Mouse (Mus musculus): Measurements from ENCODE around the gene Cenpt.
A peak's percentile ranks its signal among the peaks of the same experiment; 100 is the strongest.
"Not testable (repeated sequence)": the region's sequence is repeated elsewhere in the genome, so short reads cannot be mapped to it uniquely, and the experiment has no call there.

The Cenpt gene

DNA sequence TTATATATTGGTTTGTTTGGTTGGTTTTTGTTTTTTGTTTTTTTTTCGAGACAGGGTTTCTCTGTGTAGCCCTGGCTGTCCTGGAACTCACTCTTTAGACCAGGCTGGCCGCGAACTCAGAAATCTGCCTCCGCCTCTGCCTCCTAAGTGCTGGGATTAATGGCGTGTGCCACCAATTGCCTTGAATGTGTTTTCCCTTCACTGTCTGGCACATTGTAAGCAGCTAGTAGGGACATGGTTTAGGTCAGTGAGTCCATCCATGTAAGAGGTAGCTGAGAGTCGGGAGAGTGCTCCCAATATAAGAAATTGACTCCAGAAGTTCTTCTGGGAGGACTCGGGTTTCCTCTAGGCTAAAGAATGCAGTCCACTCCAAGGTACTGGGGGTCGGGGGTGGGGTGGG, 1.2 kb upstream of the Cenpt start:
- DNase-seq (ENCODE audit: low spot score) = no peak

DNA sequence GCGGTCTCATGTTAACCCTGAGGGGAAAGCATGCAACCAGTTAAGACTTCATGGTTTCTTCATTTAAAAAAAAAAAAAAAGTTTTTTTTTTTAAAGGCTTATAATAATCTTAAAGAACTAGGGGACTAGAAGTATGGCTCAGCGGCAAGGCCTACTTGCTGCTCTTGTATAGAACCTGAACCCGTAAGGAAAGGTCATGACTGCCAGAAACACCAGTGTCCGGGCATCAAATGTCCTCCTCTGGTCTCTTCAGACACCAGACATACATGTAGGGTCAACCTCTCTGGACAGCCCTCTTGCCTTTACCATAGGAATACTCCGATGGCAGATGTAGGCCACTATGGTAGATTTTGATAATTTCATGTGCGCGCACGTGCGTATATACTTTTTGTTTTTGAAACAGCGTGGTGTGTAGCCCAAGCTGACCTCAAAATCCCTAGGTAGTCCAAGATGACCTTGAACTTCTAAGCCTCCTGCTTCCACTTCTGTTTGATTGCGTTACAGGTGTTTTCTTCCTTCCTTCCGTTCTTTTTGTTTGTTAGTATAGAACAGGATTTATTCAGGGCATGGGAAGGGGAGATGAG, 840 bp downstream of the Cenpt start:
- no peak for DNase-seq (ENCODE audit: low spot score)

DNA sequence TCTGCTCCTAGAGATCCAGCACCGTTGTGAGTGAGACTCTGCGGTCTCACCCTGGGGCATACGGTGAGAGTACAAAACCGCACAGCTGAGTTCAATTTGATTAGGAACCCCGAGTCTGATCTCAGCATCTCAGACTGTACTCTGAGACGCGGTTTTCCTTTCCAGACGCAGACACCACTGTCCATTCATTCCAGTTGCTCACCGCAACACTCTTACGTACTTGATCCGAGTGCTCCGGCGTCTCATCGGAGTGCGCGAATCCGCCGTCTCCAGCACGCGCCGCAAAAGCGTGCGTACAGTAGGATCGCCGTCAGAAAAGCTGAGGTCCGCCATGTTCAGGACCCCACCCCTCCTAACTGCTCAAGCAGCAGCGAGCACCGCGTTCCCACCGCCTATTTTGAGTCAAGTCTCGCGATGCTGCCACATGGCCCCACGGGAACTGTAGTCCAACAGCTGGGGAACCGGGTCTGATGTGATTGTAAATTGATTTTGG, 1.4 kb downstream of the Cenpt start:
- DNase-seq (ENCODE audit: low spot score) = peak; percentile 66

DNA sequence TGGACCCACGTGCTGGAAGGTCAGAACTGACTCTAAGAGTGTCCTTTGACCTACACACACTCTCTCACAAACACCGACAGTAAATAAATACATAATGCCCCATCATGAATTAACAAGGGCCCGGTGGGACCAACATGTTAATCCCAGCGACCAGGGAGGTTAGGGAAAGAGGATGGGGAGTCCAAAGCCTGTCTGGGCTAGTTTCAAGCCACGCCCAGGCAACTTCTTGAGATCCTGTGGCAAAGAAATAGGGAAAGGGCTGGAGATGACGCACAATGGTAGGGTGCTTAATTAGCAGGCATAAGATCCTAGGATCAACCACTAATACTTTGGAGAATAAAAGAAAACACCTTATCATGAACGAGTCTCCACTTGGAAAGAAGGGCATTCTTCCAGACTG, 2.5 kb downstream of the Cenpt start:
- no peak for DNase-seq (ENCODE audit: low spot score)

DNA sequence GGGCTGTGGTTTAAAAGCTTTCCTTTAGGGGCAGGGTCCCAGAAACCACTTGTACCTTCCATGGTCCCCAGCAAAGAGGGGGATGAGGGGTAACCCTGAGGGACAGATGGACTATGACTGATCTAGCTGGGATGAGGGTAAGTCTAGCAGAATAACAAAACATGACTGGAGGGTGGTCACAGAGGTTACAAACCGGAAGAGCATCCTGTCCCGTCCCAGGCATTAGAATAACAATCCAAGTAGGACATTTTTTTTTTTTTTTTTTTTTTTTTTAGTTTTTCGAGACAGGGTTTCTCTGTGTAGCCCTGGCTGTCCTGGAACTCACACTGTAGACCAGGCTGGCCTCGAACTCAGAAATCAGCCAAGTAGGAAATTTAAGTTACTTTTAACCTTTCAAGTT, 3.1 kb downstream of the Cenpt start:
- DNase-seq (ENCODE audit: low spot score) = no peak

DNA sequence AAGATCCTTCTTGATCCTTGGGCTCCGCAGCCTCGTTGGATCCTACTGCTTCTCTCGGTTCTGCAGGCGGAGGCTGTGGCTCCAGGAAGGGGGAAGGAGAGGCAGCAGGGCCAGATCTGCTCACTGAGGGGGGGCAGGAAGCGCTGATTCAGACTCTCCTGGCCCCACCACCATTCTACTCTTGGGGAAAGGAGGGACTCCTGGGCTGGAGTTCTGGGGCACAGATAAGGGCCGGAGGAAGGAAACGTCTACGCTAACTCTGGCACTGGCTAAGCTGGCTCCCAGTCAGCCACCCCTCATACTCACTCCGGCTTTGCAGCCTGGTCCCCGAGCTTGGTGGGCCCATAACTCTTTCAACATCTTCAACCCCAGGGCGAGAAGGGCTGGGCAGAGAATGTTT, 6.4 kb downstream of the Cenpt start:
- no peak for DNase-seq (ENCODE audit: low spot score)

DNA sequence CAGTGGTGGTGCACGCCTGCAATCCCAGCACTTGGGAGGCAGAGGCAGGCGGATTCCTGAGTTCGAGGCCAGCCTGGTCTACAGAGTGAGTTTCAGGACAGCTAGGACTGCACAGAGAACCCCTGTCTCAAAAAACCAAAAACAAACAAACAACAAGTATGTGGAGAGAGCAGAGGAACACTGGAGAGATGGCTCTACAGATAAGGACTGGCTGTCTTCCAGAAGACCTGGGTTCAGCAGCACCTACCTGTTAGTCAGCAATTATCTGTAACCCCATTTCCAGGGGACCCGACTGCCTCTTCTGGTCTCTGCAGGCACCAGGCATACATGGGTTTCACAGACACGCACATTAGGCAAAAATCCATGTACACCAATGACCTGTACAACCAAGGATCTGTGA, 13.9 kb downstream of the Cenpt start:
- no peak for DNase-seq (ENCODE audit: low spot score)

DNA sequence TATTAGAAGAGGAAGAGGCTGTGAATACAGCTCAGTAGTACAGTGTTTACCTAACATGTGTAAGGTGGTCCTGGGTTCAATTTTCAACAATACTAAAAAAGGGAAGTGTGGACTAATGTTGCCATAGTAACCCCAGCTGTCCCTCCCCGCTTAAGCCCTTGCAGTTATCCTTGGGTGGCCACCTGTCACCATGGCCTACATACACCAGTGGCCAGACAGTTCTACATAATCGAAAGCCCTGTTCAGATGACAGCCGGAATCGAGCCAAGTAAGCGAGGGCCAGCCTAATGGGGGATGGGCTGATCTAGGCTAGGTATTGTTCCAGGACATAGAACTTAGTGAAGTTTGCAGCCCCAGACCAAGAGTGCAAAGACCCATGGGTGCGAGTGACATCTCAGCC, 16.1 kb downstream of the Cenpt start:
- no peak for DNase-seq (ENCODE audit: low spot score)

DNA sequence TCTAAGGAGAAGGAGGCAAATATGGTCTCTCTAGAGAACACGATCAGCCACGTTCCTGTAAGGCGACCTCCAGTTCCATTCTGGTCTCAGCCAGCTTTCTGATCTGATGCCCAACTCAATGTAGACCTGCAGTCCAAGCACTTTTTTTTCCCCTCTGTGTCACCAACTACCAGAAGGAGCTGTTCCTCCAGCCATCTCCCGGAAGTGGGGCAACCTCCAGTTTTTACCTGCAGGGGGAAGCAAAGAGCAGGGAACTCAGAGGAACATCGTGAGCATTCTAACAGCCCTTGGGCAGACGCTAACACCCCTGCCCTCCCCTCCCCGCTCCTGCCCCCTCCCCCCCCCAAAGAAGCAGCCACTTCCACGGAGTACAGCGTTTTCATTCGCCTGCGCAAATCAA, 17.8 kb downstream of the Cenpt start:
- peak; percentile 42 for DNase-seq (ENCODE audit: low spot score)

DNA sequence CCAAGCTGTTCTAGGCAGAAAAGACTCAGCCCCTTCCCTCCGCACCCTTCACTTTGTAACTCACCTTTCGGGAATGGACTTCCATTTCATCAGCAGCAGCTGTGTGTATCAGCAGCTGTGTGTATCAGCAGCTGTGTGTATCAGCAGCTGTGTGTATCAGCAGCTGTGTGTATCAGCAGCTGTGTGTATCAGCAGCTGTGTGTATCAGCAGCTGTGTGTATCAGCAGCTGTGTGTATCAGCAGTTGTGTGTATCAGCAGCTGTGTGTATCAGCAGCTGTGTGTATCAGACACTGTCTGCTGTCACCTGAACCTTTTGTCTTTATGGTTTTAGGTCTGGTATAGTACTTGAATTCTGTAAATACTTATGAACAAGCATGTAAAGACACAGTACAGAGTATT, 19.3 kb downstream of the Cenpt start:
- DNase-seq (ENCODE audit: low spot score) = not testable (repeated sequence)

DNA sequence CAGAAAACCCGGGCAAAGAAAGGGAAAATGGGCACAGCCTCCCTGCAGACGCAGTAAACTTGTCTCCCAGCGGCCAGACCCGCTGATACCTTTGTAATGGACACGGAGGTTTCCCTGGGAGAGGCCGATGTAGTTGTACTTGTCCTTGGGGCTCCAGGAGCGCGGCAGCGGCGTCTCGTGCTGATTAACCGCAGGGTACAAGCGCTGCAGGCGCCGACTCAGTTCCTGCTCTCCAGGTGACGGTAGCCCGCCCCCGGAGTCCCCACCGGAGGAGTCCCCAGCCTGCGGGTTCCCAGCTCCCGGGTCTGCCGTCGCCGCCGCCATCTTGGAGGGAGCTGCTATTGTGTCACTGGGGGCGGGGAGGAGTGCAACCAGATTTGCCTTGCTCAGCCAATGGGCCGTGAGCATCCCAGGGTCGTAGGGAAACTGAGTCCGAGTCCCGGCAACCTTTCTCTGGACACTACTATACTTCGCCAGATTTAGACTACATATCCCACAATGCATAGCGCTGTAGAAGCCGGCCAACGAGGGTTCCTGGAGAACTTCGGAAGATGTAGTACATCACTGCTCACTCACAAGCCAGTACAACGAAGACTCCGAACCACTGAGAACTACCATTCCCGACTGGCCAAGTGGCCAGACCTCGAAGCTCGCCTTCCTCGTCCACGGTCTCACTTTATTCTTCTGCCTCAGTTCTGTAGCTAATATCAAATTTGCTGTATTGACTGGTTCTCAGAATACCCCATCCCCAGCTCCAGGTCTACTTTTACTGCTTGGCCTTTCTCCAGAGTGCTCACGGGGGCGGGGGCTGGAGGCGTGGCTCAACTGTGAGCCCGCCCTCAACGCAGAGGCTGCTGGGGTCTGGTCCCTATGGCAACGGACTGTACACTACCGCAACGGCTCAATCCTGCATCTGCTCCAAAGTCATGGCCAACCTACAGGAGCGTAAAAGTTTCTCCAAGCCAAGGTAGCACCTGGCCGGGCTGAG, 25.9 kb downstream of the Cenpt start, which contains the start of the genes Ranbp10 and Tsnaxip1:
Ranbp10 (minus strand) TSS at position 490 of the 988 bp plus-strand sequence.
Tsnaxip1 (plus strand) TSS at position 871 of the 988 bp plus-strand sequence.
- peak; percentile 82 for DNase-seq (ENCODE audit: low spot score)

DNA sequence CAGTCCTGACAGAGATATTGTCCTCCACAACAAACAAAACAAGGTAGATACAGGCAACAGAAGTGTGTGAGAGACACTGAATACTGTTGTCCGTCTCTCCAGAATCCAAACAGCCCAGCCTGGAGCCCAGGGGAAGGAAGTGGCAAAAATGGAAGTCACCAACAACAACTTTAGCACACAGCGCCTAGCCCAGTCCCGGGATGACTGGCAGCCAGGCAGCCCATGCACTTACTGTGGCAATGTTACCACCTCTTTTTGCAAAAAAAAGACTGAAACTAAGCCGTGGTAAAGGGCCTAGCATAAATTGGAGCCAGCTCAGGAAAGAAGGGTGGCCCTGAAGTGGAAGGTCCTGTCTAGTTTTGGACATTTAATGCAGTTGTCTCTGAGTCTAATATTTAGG, 26.7 kb downstream of the Cenpt start:
- DNase-seq (ENCODE audit: low spot score) = no peak

DNA sequence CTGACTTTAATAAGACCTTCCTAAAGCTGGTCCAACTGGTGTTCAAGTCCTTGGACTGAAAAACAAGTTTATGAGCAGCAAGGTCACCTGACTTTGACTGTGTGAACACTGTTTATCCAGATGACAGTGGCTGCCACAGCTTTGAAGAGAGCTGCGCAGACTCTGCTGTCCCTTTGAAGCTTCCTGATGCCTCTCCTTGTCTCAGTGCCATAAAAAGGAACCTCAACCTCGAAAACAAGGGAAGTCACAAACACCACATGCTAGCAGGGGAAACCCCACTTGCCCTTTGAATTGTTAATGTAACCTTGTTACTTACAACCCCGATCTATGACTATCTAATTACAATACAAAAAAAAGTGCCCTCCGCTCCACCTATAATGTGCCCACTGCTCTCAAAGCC, 27.6 kb downstream of the Cenpt start:
- DNase-seq (ENCODE audit: low spot score) = no peak

DNA sequence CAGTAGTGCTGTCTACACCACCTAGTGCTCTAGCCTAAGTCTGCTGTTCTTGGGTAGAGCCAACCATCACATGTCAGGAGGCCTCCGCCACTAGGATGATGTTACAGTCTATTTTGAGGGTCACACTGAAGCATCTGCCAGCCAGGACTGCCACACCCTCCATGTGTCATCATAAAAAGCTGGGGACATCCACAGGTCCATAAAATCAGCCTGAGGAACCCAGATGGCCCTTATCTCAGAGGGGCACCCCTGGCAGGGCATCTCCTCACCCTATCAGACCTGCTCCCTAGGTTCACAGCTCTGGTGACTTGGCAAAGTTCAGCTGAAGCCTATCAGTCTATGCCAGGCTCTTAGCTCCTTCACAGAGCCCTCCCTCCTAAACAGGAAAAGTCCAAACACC, 32.2 kb downstream of the Cenpt start:
- no peak for DNase-seq (ENCODE audit: low spot score)

DNA sequence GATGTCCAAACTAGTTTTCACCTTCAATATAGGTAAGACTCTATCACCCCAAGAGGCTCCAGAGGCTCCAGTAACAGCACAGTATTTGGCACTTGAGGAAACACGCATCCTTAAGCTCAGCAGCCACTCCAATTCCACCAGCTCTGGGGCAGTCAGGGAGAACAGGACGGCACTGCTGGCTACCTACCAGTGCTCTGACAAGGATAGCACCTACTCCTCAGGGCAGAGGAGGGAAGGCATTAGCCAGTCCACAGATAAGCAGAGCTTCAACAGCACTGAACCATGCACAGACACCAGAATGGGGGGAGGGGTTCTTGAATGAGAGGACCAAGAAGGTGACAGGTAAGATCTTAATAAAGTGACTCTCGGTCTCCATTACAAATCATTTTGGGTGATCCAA, 33.4 kb downstream of the Cenpt start:
- no peak for DNase-seq (ENCODE audit: low spot score)

DNA sequence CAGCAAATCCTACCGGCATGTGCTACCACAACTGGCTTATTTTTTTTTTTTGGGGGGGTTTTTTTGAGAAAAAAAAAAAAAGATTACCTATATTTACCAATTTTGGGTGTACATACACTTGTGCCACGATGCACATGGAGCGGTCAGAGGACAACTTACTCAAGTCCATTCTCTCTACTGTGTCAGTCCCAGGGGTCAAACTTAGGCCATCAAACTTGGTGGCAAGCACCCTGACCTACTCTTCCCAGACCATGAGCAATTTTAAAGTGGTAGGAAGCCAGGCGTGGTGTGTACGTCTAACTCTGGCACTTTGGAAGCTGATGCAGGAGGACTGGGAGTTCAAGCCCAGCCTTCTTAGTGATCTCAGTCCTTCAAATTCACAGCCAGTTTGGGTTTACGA, 39.8 kb downstream of the Cenpt start:
- DNase-seq (ENCODE audit: low spot score) = no peak

DNA sequence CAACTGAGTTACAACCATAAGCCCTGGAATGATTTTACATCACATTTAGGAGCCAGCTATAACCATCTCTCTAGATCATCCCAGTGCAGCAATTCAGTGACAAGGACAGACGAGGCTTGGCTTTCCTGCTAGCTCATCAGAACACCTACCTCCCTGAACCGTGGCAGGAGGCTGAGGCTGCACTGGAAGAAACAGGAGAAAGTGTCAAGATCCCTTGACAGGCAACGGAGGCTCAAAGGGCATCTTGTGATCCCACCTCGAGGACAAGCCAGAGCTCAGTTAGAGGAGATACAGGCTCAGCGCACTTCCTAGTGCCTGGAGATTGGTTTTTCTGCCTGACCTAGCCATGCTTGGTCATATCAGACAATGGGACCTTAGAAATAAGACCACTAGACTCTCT, 40.6 kb downstream of the Cenpt start:
- DNase-seq (ENCODE audit: low spot score) = no peak

DNA sequence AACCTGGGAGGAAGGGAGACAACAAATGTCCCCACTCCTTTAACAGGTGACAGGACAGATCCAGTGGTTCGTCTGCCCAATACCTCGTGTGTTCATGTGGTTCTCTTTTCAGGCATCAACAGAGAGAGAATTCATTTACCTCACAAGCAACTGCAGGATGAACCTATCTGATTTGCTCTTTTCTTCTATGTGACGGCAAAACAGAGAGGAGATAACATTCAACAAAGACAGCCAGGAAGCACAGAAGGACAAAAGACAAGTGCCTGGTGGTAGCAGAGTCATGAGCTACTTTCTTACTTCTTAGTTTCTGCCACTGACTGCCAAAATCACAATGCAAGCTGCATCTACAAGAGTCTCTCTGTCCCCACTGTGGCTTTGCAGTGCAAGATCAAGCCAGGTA, 41.5 kb downstream of the Cenpt start:
- no peak for DNase-seq (ENCODE audit: low spot score)

DNA sequence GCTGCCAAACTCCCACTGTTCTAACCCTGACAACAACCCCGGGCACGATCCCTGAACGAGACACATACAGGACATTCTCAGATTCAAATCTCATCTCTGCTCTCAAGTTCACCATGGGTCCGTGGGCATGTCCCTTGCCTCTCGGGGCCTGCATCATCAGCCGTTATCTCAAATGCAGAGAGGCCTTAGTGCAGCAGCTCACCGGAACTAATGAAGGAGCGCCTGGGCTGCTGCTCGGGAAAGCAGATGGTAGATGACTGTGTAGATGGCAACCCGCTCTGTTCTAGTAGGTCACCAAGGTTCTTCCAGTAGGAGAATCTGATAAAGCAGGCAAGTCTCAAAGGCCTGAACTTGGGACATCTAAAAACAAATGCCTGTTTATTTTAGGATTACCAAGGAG, 42.0 kb downstream of the Cenpt start:
- no peak for DNase-seq (ENCODE audit: low spot score)

DNA sequence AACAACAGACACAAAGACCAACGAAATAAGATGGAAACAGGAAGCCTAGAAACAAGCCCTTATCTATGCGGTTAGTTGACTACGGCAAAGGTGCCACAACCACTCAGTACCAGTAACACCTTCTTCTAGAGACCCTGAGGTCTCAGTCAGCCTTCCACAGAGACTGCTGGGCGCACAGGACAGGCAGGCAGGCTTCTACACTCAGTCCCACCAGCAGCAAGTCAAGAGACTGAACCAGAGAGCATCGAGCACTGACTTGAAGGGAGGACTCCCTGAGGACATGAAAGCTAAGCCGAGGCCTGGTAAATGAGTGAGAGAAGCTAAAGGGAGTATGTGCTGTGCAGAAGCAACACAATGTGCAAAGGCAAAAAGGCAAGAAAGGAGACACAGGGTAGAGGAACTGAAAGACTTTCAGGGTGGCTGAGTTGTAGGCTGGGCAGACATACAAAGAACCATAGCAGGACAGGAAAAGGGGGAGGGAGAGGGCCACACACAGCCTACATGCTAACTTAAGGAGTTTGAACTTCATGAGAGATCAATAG, 42.8 kb downstream of the Cenpt start:
- no peak for DNase-seq (ENCODE audit: low spot score)

DNA sequence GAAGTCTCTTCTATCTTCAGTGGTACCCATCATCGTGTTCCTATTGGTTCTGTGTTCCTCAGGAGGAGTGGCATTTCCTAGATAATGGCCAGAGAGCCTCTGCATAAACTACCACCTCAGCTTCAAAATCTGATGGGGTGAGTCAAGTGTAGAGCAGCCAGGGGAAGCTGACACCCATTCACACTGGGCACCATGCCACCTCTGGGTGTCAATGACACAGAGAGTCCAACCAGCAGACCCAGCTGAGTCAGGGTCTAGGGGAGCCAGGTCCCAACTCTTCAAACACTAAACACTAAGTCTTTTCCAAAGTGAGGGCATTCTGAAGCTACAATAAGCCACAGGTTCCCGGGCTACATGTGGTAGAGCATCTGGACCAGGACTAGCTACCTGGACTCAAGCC, 44.6 kb downstream of the Cenpt start:
- DNase-seq (ENCODE audit: low spot score) = no peak

DNA sequence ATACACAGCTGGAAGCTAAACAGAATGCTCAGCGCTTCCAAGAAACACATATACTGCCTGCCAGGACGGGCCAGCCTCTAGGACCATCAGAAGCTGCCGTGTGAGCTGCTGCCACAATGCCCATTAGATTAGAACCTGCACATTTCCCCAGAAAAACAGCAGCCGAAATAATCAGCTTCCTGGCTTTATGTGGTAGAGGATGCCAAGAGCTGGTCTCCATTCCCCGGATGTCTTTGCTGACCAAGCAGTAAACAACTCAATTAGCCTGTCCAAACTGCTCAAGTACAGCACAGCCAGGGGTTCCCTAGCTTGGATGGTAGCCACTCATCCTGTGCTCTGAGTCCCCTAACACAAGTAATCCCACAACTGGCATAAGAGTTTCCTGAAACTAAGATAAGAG, 45.3 kb downstream of the Cenpt start:
- DNase-seq (ENCODE audit: low spot score) = no peak

DNA sequence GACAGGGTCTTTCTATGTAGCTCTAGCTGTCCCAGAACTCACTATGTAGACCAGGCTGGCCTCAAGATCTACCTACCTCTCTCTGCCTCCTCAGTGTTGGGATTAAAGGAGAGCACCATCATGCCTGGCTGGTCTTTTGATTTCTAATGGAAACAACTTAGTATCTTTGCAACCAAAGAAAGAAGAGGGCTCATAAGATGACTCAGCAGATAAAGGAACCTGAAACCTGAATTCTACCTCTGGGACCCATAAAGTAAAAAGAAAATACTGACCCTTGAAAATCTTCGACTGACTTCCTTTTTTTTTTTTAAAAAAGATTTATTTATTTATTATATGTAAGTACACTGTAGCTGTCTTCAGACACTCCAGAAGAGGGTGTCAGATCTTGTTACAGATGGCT, 47.1 kb downstream of the Cenpt start:
- DNase-seq (ENCODE audit: low spot score) = no peak

All from urinary bladder, postnatal 10 days (tissue).